Mouse (Mus musculus) embryonic fibroblast, embryonic 13.5 days (primary cell): ENCODE data around the gene Nop56.

ENCODE experiments used
- CTCF ChIP-seq: IDR thresholded peaks from 2 replicates; pipeline ENCODE4 v1.5.1; 2011; ENCODE audit warnings: mild to moderate bottlenecking, control low read depth, low read length, moderate library complexity, borderline replicate concordance; ENCODE audit not compliant: insufficient read depth
- POLR2A ChIP-seq: IDR thresholded peaks from 2 replicates; pipeline ENCODE4 v1.6.1; 2011; ENCODE audit warnings: low read depth, mild to moderate bottlenecking, control low read depth, low read length, moderate library complexity

GRCm38 (mm10) chr2:130280224-130280623 lies 6.0 kb downstream of the Nop56 start:
- no peak for TF ChIP-seq POLR2A
- TF ChIP-seq CTCF, result no peak
